Mouse (Mus musculus): Measurements from ENCODE around the gene Lgals12. TPM values are rescaled to one million over a fixed set of nuclear protein-coding genes. Genes with fewer than 3 reads are reported as not detected.
A peak's percentile ranks its signal among the peaks of the same experiment; 100 is the strongest.

The Lgals12 gene
- total RNA-seq, 2 experiments from 2014 or later: 0.33 to 0.35 TPM

- no peak for DNase-seq (ENCODE audit: low spot score in 2 of 2)
Observed at GRCm38 (mm10) chr19:7585279-7585678, 21.7 kb downstream of the Lgals12 start.

GRCm38 (mm10) chr19:7583599-7583998 lies 23.4 kb downstream of the Lgals12 start:
- DNase-seq (ENCODE audit: low spot score in 2 of 2): no peak

DNA sequence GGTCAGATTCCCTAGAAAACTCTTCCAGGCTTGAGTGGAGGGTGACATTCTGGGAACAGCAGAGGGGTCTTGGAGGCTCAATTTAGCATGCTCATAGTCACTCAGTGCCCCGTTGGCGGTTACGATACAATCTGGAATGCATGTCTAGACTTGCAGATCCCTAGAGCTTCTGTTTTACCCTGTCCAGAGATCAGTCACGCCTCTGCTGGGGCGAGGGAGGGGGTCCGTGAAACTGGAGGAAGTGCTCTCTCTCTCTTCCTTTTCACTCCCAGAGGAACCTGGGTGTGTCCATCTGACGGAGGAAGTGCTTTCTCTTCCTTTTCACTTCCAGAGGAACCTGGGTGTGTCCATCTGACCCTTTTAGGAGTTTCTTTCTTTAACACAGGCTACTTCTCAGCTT lies 23.9 kb downstream of the Lgals12 start:
- DNase-seq (ENCODE audit: low spot score in 2 of 2): no peak

DNA sequence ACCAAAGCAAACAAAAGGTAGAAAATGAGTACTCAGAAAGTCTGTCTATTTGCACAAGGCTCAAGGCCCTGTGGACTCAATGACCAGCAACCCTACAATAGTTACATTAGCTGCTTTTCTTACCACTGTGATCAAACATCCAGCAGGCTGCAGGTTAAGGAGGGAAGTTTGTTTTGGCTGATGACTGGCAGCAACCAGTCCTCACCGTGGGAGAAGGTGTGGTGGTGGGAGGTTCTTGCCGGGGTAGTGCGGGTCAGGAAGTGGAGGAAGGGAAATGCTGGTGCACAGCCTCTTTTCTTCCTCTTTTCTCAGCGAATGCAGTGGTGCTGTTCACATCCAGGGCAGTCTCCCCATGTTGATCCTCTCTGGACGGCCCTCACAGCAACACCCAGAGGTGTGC lies 26.0 kb downstream of the Lgals12 start:
- no peak for DNase-seq (ENCODE audit: low spot score in 2 of 2)

- no peak for DNase-seq (ENCODE audit: low spot score in 2 of 2)
Observed at GRCm38 (mm10) chr19:7577710-7578109, 29.3 kb downstream of the Lgals12 start.

DNA sequence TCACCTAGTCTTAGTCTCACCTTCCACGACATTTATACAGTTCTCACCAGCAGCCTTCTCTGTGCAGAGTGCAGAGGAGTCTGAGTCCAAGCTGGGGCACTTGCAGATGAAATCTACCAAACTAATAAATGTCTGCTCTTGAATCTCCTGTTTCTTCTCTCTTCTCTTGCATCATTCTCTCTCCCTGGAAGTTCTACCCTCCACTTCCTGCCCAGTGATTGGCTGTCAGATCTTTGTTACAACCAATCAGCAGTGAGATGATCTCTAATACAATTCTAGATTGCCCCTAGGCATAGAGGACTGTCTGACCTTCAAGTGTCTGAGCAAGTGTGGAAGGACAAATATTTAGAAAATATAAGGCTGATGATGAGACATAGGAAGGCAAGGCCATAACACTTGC lies 30.8 kb downstream of the Lgals12 start:
- DNase-seq (ENCODE audit: low spot score in 2 of 2): no peak

GRCm38 (mm10) chr19:7569650-7570049 lies 37.3 kb downstream of the Lgals12 start:
- DNase-seq (ENCODE audit: low spot score in 2 of 2): no peak

DNA sequence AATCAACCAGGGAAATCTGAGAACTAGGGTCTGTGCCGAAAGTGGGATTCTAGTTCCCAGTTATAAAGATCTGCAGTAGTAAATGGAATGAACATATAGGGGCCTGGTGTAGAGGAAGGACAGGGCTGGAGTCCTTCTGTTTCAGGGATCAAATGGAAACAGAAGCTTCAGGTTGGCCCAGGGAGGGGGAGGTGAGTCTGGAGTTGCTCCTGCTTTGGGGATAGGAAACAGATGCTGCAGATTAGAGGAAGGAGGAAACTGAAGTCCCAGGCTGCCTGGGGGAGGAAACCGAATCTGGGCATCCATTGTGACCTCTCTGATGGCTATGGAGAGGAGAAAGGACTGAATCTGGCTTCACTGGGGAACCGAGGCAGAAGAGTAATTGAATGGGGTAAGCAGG lies 38.6 kb downstream of the Lgals12 start:
- DNase-seq (ENCODE audit: low spot score in 2 of 2): no peak

GRCm38 (mm10) chr19:7566826-7567225 lies 40.2 kb downstream of the Lgals12 start:
- DNase-seq (ENCODE audit: low spot score in 2 of 2): peak; percentile 55 to 89

GRCm38 (mm10) chr19:7564457-7564856 lies 42.5 kb downstream of the Lgals12 start:
- DNase-seq (ENCODE audit: low spot score in 2 of 2): no peak

DNA sequence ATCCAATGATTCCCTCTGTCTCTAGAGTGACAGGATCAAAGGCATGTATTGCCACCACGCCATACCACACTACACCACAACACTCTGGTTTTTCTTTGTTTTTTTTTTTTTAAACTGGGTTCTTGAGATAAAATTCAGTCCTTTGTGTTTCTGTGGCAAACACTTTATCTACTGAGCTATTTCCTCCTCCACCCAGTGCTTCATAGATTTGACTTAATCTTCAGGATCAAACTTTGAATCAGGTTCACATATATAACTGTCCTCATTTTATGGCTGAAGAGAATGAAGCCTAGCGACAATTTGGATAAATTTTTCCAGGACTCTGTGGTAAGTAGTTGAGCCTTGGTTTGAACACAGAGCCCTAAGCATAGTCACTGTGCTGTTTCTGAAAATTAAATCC lies 43.3 kb downstream of the Lgals12 start:
- DNase-seq (ENCODE audit: low spot score in 2 of 2): no peak

GRCm38 (mm10) chr19:7562601-7563129 lies 44.3 kb downstream of the Lgals12 start:
- no peak for DNase-seq (ENCODE audit: low spot score in 2 of 2)

- no peak for DNase-seq (ENCODE audit: low spot score in 2 of 2)
Observed at GRCm38 (mm10) chr19:7561456-7561855, 45.5 kb downstream of the Lgals12 start.

GRCm38 (mm10) chr19:7559986-7560385 lies 47.0 kb downstream of the Lgals12 start:
- no peak for DNase-seq (ENCODE audit: low spot score in 2 of 2)

- no peak for DNase-seq (ENCODE audit: low spot score in 2 of 2)
Observed at GRCm38 (mm10) chr19:7558675-7559074, 48.3 kb downstream of the Lgals12 start.

- DNase-seq (ENCODE audit: low spot score in 2 of 2): no peak
Observed at GRCm38 (mm10) chr19:7557844-7558243, 49.1 kb downstream of the Lgals12 start.

DNA sequence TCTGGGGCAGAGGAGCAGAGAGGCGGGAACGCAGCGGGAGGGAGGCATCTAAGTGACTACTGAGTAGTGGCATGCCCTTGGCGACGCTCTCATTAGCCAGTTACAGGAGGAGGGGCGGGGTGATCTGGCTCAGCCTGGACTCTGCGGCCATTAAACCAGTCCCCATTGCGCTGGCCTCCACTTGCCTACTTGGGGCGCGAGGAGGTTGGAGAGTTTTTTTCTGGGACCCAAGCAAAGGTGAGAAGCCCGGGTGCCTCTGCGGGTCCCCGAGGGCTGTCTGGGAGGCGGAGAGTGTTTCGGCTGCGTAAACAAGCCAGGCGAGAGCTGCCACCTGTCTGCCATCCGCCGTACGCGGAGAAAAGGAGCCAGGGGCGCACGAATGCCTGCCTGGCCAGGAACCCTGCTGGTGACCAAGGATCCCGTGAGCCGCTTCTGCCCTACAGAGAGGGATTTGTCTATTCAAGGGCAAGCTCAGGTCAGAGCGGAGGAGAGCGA lies 49.6 kb downstream of the Lgals12 start, which contains the start of gene Pla2g16:
TSS of gene Pla2g16 (plus strand) at position 132 of the 495 bp plus-strand sequence.
- peak; percentile 19 to 58 for DNase-seq (ENCODE audit: low spot score in 2 of 2)

- DNase-seq (ENCODE audit: low spot score in 2 of 2): no peak
Observed at GRCm38 (mm10) chr19:7556641-7557040, 50.4 kb downstream of the Lgals12 start.

GRCm38 (mm10) chr19:7554881-7555280 lies 52.1 kb downstream of the Lgals12 start:
- DNase-seq (ENCODE audit: low spot score in 2 of 2): no peak

GRCm38 (mm10) chr19:7553441-7553840 lies 53.6 kb downstream of the Lgals12 start:
- no peak for DNase-seq (ENCODE audit: low spot score in 2 of 2)

GRCm38 (mm10) chr19:7552301-7552673 lies 54.7 kb downstream of the Lgals12 start:
- no peak for DNase-seq (ENCODE audit: low spot score in 2 of 2)

- no peak for DNase-seq (ENCODE audit: low spot score in 2 of 2)
Observed at GRCm38 (mm10) chr19:7551550-7552300, 55.3 kb downstream of the Lgals12 start.

- DNase-seq (ENCODE audit: low spot score in 2 of 2): no peak
Observed at GRCm38 (mm10) chr19:7548924-7549323, 58.1 kb downstream of the Lgals12 start.
